Mouse (Mus musculus) heart, embryonic 14.5 days (tissue): ENCODE data around the gene Nell2. TPM values are rescaled to one million over a fixed set of nuclear protein-coding genes. Genes with fewer than 3 reads are reported as not detected.

ENCODE experiments used
- ATAC-seq: fragments of 200-750 bp; cut with Nextera tagmentation; 2 replicates; pipeline ENCODE4 v1.8.0; 2017; ENCODE audit warnings: low read depth, moderate TSS enrichment; ENCODE audit not compliant: insufficient number of reproducible peaks, insufficient read depth, low FRiP score
- H3K27ac ChIP-seq, 2 experiments: fragments of 200-500 bp in 1 of 2; fragments of 300-500 bp in 1 of 2; sonication (generic) in 1 of 2; replicated peaks in 1 of 2; 2 replicates each; pipeline ENCODE4 v1.5.1; 2012 to 2014; ENCODE audit warnings: low read depth in 2 of 2, low read length in 2 of 2, control low read depth in 1 of 2, mild to moderate bottlenecking in 1 of 2, mixed read lengths in 1 of 2; ENCODE audit not compliant: control insufficient read depth in 1 of 2, insufficient read depth in 1 of 2
- H3K27me3 ChIP-seq: fragments of 300-500 bp; sonication (generic); 2 replicates; pipeline ENCODE4 v1.6.1; 2014; ENCODE audit warnings: mild to moderate bottlenecking, low read length, control low read depth; ENCODE audit not compliant: control insufficient read depth, insufficient read depth
- H3K36me3 ChIP-seq: fragments of 300-500 bp; sonication (generic); 2 replicates; pipeline ENCODE4 v1.6.1; 2014; ENCODE audit warnings: mild to moderate bottlenecking, control low read depth, low read length, mixed read lengths; ENCODE audit not compliant: control insufficient read depth, insufficient read depth
- H3K4me1 ChIP-seq, 2 experiments: fragments of 200-500 bp in 1 of 2; fragments of 300-500 bp in 1 of 2; sonication (generic) in 1 of 2; 2 replicates each; pipeline ENCODE4 v1.6.1; 2012 to 2014; ENCODE audit warnings: low read length in 2 of 2, control low read depth in 1 of 2, mixed read lengths in 1 of 2; ENCODE audit not compliant: control insufficient read depth in 2 of 2, insufficient read depth in 2 of 2
- H3K4me2 ChIP-seq: fragments of 300-500 bp; sonication (generic); 2 replicates; pipeline ENCODE4 v1.6.1; 2014; ENCODE audit warnings: mild to moderate bottlenecking, low read length
- H3K4me3 ChIP-seq, 2 experiments: fragments of 200-500 bp in 1 of 2; fragments of 300-500 bp in 1 of 2; sonication (generic) in 1 of 2; 2 replicates each; pipeline ENCODE4 v1.5.1; 2012 to 2014; ENCODE audit warnings: low read length in 2 of 2, mild to moderate bottlenecking in 2 of 2, control low read depth in 1 of 2, low read depth in 1 of 2, moderate library complexity in 1 of 2; ENCODE audit not compliant: control insufficient read depth in 1 of 2, insufficient read depth in 1 of 2
- H3K9ac ChIP-seq: fragments of 300-500 bp; sonication (generic); 2 replicates; pipeline ENCODE4 v1.6.1; 2014; ENCODE audit warnings: mild to moderate bottlenecking, low read length
- H3K9me3 ChIP-seq: fragments of 300-500 bp; sonication (generic); 2 replicates; pipeline ENCODE4 v1.6.1; 2016; ENCODE audit warnings: low read length, control low read depth; ENCODE audit not compliant: control insufficient read depth
- WGBS: fragments of 180-500 bp; shearing (Covaris S2); extraction: QIAGEN DNeasy Blood & Tissue Kit; methylation state at CpG from one replicate; pipeline ENCODE4 v1.1.7; 2014; 5-methylcytosine and 5-hydroxymethylcytosine counted together
- polyA plus RNA-seq: library from polyadenylated mRNA; unstranded; fragments of >200 nt; fragmentation: Nextera tagmentation; extraction: Ambion mirVana; gene quantifications from 2 replicates; pipeline ENCODE4 v1.2.1, GENCODE M21; 2014

Nell2 gene
- polyA plus RNA-seq, 1 experiment from 2014 or later: 2.0 TPM

DNA sequence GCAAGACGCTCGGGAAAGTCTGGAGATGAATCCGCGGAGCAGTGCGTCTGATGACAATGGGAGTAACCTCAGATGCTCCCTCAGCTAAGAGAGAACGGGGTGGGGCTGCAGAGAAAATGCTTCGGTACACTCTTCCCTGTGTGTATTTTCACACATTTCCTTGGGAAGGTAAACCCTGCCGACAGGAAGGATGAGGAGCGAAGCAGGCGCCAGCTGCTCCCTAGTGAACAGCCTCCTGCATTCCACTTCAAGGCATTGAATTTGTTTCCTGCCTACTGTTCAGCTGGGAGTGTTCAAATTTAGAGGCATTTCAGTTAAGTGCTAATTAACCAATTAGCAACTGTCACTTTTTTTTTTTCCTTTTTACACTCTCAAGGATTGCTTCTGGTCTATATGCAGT, 342.1 kb downstream of the Nell2 start:
- H3K9ac ChIP-seq: no peak overlapping the region
- no peaks in the 10 kb centered on the region for H3K27me3 ChIP-seq
- no peak for ATAC-seq
- no peaks in the 10 kb centered on the region for H3K4me1 ChIP-seq
- WGBS: 52% methylated on average over 10 of the region's 10 CpGs
- H3K4me2 ChIP-seq: no peak overlapping the region
- H3K36me3 ChIP-seq: no peaks in the 10 kb centered on the region
- no peaks in the 10 kb centered on the region for H3K9me3 ChIP-seq
- H3K4me3 ChIP-seq: no peak overlapping the region
- no peak overlapping the region for H3K27ac ChIP-seq

DNA sequence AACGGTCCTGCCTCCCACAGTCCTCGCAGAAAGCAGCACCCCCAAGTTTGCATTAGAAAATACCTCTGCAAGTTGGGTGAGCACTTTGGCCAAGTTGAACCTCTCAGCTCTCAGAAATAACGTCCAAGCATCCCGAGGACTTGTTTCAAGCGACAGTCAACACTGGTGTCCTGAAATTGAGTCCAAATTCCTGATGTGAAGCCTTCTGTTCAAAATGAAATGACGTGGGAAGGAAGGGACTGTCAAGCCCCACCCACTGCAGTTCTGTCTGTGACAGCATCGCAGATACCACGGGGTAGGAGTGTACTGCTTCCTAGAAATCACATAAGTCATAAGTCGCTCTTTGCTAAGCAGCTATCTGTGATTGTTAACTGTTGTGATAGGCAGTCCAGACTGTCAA, 342.9 kb downstream of the Nell2 start:
- Histone ChIP-seq H3K4me3 (no peak overlapping the region), H3K9ac (no peak overlapping the region), H3K4me1 (no peaks in the 10 kb centered on the region), H3K4me2 (no peak overlapping the region), H3K27ac (no peak overlapping the region), H3K36me3 (no peaks in the 10 kb centered on the region), H3K27me3 (no peaks in the 10 kb centered on the region), H3K9me3 (no peaks in the 10 kb centered on the region)
- no peak for ATAC-seq
- 48% methylated on average over 9 of the region's 9 CpGs for WGBS

DNA sequence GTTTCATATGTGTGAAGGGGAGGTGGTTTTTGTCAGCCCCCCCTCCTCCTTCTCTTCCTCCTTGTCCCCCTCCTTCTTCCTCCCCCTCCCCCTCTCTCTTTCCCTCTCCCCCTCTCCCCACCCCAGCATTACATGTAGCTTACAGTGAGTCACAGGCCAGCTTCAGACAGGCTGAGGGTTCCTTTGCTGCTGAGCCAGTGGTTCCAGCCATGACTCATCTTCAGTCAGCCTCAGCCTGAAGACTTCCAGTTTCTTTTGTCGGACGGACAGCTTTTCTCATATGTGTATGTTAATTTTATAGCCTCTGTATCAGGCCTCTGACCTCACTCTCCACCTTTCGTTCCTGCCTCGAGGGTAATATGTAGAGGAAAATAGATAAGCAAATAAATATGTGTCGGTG, 344.9 kb downstream of the Nell2 start:
- no peaks in the 10 kb centered on the region for H3K4me1 ChIP-seq
- WGBS: 59% methylated on average over 5 of the region's 5 CpGs
- no peaks in the 10 kb centered on the region for H3K27me3 ChIP-seq

DNA sequence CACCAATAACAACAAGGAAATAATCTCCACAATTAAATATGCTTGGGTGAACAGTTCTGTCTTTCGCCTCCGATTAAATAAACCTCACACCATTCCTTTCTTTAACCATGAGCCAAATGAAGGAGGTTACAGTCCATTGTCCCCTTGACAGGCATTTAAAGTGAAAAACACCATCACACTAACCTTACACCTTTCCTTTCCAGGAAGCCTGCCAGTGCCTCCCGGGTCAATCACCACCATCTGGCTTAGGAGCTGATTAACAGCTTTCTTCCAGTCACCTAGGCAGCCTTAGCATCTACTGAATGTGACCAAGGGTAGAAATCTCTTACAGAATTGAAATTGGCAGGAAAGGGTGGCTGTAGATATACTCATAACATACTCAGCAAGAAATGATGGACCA, 371.5 kb downstream of the Nell2 start:
- H3K27ac ChIP-seq: no peak overlapping the region
- no peak overlapping the region for H3K4me3 ChIP-seq
- no peaks in the 10 kb centered on the region for H3K4me1 ChIP-seq
- no peaks in the 10 kb centered on the region for H3K9me3 ChIP-seq
- 57% methylated on average over 3 of the region's 3 CpGs for WGBS
- H3K9ac ChIP-seq: no peak overlapping the region
- no peaks in the 10 kb centered on the region for H3K36me3 ChIP-seq
- no peaks in the 10 kb centered on the region for H3K27me3 ChIP-seq
- ATAC-seq: no peak
- H3K4me2 ChIP-seq: no peak overlapping the region

More for the DNA sequence above, 344.9 kb downstream of the Nell2 start:
- H3K4me2 ChIP-seq: no peak overlapping the region
- no peaks in the 10 kb centered on the region for H3K36me3 ChIP-seq
- no peak for ATAC-seq
- H3K9me3 ChIP-seq: no peaks in the 10 kb centered on the region
- H3K4me3 ChIP-seq: no peak overlapping the region
- H3K27ac ChIP-seq: no peak overlapping the region
- no peak overlapping the region for H3K9ac ChIP-seq

DNA sequence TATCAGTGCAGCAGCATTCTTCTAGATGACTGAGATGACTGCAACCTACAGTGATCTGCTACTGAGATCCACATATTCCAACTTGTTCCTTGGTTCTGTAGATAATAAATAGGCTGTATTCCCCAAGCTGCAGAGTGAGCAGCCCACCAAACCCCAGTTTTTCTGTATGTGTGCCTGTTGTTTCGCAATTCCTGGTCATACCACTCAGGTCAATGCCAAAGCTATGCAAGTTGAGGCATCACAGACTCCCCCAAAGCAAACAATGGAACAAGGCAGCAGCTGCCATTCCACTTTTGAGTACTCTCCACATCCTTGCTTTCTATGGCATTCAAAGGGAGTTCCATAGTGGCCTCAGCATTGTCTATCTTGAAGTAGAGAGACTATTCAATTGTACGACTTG, 383.2 kb downstream of the Nell2 start:
- H3K4me3 ChIP-seq: no peak overlapping the region
- 75% methylated on average over 2 of the region's 2 CpGs for whole genome bisulfite sequencing

DNA sequence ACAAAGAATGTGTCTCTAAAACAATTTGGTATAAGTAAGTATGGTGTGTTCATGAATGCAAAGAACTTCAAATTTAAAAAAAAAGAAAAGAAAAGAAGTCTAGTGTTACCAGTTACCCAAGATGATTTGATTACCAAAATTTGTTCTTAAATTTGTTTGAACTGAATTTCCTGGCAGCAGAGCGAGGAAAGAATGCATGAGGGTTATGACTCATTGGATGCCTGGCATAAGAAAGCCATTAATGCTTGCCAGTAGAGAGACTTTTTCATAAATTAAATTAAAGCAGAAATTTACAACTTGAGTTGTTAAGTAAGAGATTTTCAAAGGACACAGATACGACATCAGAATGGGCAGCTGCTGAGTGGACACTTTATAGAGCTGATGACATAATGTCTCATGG, 384.2 kb downstream of the Nell2 start:
- no peak for ATAC-seq
- no peak overlapping the region for H3K9ac ChIP-seq
- no peaks in the 10 kb centered on the region for H3K4me1 ChIP-seq
- H3K27me3 ChIP-seq: no peaks in the 10 kb centered on the region
- no peaks in the 10 kb centered on the region for H3K36me3 ChIP-seq
- H3K27ac ChIP-seq: no peak overlapping the region
- no peak overlapping the region for H3K4me3 ChIP-seq
- WGBS: 47% methylated on average over 2 of the region's 2 CpGs
- H3K4me2 ChIP-seq: no peak overlapping the region
- no peaks in the 10 kb centered on the region for H3K9me3 ChIP-seq

More for the DNA sequence above, 383.2 kb downstream of the Nell2 start:
- no peak overlapping the region for H3K9ac ChIP-seq
- no peaks in the 10 kb centered on the region for H3K36me3 ChIP-seq
- H3K27ac ChIP-seq: no peak overlapping the region
- no peak overlapping the region for H3K4me2 ChIP-seq
- H3K4me1 ChIP-seq: no peaks in the 10 kb centered on the region
- ATAC-seq: no peak
- no peaks in the 10 kb centered on the region for H3K9me3 ChIP-seq
- H3K27me3 ChIP-seq: no peaks in the 10 kb centered on the region

DNA sequence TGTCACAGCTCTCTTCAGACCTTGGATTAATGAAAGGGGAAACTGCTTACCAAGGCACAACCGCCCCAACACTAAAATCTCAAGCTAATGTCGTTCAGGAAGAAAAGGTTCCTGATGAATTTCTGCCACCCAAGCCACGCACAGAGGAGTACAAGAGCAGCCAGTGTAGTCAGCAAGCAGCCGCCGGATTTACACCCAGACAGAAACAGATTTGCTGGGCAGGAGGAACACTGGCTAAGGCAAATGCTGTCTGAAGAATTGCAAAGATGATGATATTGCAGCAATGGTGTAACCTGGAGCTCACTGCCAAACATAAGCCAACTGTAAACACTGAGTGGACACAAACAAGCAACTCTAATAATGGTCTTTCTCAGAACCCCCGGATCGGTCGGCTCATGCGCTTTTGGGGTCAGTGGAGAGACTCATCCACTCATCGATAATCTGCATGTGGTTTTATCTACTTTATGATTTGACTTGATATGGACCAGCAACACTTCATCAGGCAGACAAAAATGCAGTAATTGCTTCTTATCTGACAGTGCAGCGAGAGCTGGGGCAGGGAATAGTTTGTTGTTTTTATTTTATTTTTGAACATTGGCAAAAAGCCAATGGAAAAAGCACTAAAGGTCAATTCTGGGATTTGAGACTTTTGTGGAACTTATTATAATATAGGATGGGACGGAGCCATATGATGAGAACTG, 389.5 kb downstream of the Nell2 start:
- no peak overlapping the region for H3K4me2 ChIP-seq
- H3K9me3 ChIP-seq: no peaks in the 10 kb centered on the region
- H3K27ac ChIP-seq: no peak overlapping the region
- no peak overlapping the region for H3K4me3 ChIP-seq
- ATAC-seq: no peak
- H3K4me1 ChIP-seq: no peaks in the 10 kb centered on the region
- no peaks in the 10 kb centered on the region for H3K27me3 ChIP-seq
- WGBS: 61% methylated on average over 12 of the region's 12 CpGs
- H3K36me3 ChIP-seq: no peaks in the 10 kb centered on the region
- H3K9ac ChIP-seq: no peak overlapping the region
